In the genomic region with DNA sequence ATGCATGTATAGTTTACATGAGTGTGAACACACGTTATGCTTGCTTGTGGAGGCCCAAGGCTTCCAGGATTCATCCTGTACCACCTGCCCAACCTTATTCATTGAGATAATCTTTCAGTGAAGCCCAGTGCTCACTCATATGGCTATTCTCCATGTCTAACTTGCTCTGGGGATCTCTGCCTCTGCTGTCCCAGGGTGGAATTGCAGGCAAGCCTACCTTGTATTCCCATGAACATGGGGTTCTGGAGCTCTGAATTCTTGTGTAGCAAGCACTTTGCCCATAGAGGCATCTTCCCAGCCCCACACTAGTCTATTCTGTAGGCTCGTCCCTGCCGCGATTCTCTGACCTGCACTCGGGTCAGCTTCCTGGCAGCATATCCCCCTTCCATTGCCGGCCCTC, we compare ENCODE assay signal across 15 mouse cellular contexts. TPM values are rescaled to one million over a fixed set of nuclear protein-coding genes. Genes with fewer than 3 reads are reported as not detected.
DNase-seq lines count a peak whose midpoint lies in the region; ATAC-seq and TF ChIP-seq lines count a peak whose summit lies in the region.
"Had no signal": no experiment of that assay in that cellular context is flagged by ENCODE, and none has a peak within 500 bp of the region (broad histone marks: within the 10 kb centered on the region; RNA-seq: fewer than 3 reads in every experiment).

No protein-coding gene starts in this region.

- no peak overlapping the region for H3K9ac ChIP-seq in lung, embryonic 14.5 days
- H3K9ac ChIP-seq: forebrain, embryonic 13.5 days had no signal

- TF ChIP-seq POLR2A in kidney, adult 2 months (IDR thresholded peaks at IDR 0.05; ENCODE audit: low read depth, low read length): no peak

- WGBS in kidney, adult 2 months: 43% methylated on average over 6 of the region's 6 CpGs
- WGBS in lung, embryonic 14.5 days: 42% methylated on average over 6 of the region's 6 CpGs
- 58% methylated on average over 6 of the region's 6 CpGs for WGBS in embryonic facial prominence, embryonic 10.5 days

- ATAC-seq in lung, embryonic 14.5 days (ENCODE audit: insufficient read depth): no peak
- ATAC-seq in megakaryocyte progenitor cell, adult 5-6 weeks (replicated peaks; ENCODE audit: poor library complexity): no peak
- ATAC-seq: forebrain, embryonic 13.5 days; Patski had no signal

- no peaks in the 10 kb centered on the region for H3K4me1 ChIP-seq in kidney, adult 2 months (ENCODE audit: control insufficient read depth, insufficient read depth, low read length)
- no peaks in the 10 kb centered on the region for H3K4me1 ChIP-seq in lung, embryonic 14.5 days (ENCODE audit: insufficient read depth)
- H3K4me1 ChIP-seq in embryonic facial prominence, embryonic 10.5 days: peaks cover 16% of the 10 kb centered on the region
- H3K4me1 ChIP-seq: forebrain, embryonic 13.5 days had no signal

- H3K27ac ChIP-seq in kidney, adult 2 months (ENCODE audit: insufficient read depth, low read depth, low read length): no peak overlapping the region
- no peak overlapping the region for H3K27ac ChIP-seq in lung, embryonic 14.5 days (ENCODE audit: low read depth)
- H3K27ac ChIP-seq in embryonic facial prominence, embryonic 10.5 days (replicated peaks): no peak overlapping the region
- H3K27ac ChIP-seq: forebrain, embryonic 13.5 days; macrophage had no signal

- no peak overlapping the region for H3K4me2 ChIP-seq in lung, embryonic 14.5 days
- H3K4me2 ChIP-seq: forebrain, embryonic 13.5 days had no signal

- no peaks in the 10 kb centered on the region for H3K27me3 ChIP-seq in kidney, adult 2 months (replicated peaks; ENCODE audit: control insufficient read depth, insufficient read depth, low read length)
- H3K27me3 ChIP-seq in lung, embryonic 14.5 days (ENCODE audit: insufficient read depth, low read length): no peaks in the 10 kb centered on the region
- peaks cover 30% of the 10 kb centered on the region for H3K27me3 ChIP-seq in embryonic facial prominence, embryonic 10.5 days (replicated peaks; ENCODE audit: low read depth, poor library complexity, severe bottlenecking)
- H3K27me3 ChIP-seq: forebrain, embryonic 13.5 days had no signal

- DNase-seq in cerebellum, postnatal 14 days: peak; percentile 51 to 62
- no peak for DNase-seq in cerebellum, adult 11 months
- DNase-seq in kidney, adult 2 months: peak; percentile 7
- DNase-seq in kidney, adult 11 months: no peak
- DNase-seq in lung, embryonic 14.5 days: peak; percentile 47
- DNase-seq in lung, postnatal 14 days: no peak
- peak; percentile 27 for DNase-seq in embryonic facial prominence, embryonic 10.5 days (ENCODE audit: low spot score)
- DNase-seq: heart, adult 18-20 months had no signal

- H3K4me3 ChIP-seq in kidney, adult 2 months (ENCODE audit: insufficient read depth, low read depth, low read length): no peak overlapping the region
- H3K4me3 ChIP-seq in lung, embryonic 14.5 days (ENCODE audit: low read depth, low read length): no peak overlapping the region
- H3K4me3 ChIP-seq in embryonic facial prominence, embryonic 10.5 days: no peak overlapping the region
- H3K4me3 ChIP-seq: forebrain, embryonic 13.5 days had no signal

- TF ChIP-seq CTCF in kidney, adult 2 months (conservative IDR thresholded peaks at IDR 0.05; ENCODE audit: insufficient read depth, insufficient read length, low read depth, low read length): peak; percentile 49
- peak; percentile 67 for TF ChIP-seq CTCF in lung, embryonic 14.5 days (IDR thresholded peaks at IDR 0.05; ENCODE audit: low read depth)

- H3K36me3 ChIP-seq in kidney, adult 2 months (ENCODE audit: control insufficient read depth, insufficient read depth, low read length): no peaks in the 10 kb centered on the region
- H3K36me3 ChIP-seq in lung, embryonic 14.5 days (ENCODE audit: insufficient read depth): no peaks in the 10 kb centered on the region
- H3K36me3 ChIP-seq in embryonic facial prominence, embryonic 10.5 days (replicated peaks): no peaks in the 10 kb centered on the region

- no peaks in the 10 kb centered on the region for H3K9me3 ChIP-seq in lung, embryonic 14.5 days (ENCODE audit: low read depth, low read length)
- H3K9me3 ChIP-seq in embryonic facial prominence, embryonic 10.5 days: no peaks in the 10 kb centered on the region
- H3K9me3 ChIP-seq: forebrain, embryonic 13.5 days had no signal

RNA-seq across cellular contexts. Expression of gene Otof, which starts 5.7 kb away (rescaled TPM):
- 0.05 TPM in 1 of 2 replicates, not detected in the other for polyA plus RNA-seq in kidney, adult 2 months (2012; rRNA removed)
- 1.4 and 1.7 TPM in 2 replicates for polyA plus RNA-seq in lung, embryonic 14.5 days (2014; fragmentation: Nextera tagmentation; extraction: Ambion mirVana)
- 0.05 TPM in 1 of 2 replicates, not detected in the other for polyA plus RNA-seq in embryonic facial prominence, embryonic 10.5 days (2016; fragmentation: Nextera tagmentation; extraction: Ambion mirVana)
- total RNA-seq in megakaryocyte progenitor cell, adult 5-6 weeks (2015): not detected in 2 replicates
- 0.08 TPM in 1 of 2 replicates, not detected in the other for total RNA-seq in megakaryocyte progenitor cell, adult 5-6 weeks (2017)
- total RNA-seq: common myeloid progenitor, adult 5-6 weeks; heart, adult 18-20 months had no signal
- polyA plus RNA-seq: C2C12, macrophage, Patski had no signal

RNA-seq across cellular contexts. Expression of gene 1700001C02Rik, which starts 9.8 kb away (rescaled TPM):
- 0.19 TPM in 1 of 2 replicates, not detected in the other for polyA plus RNA-seq in kidney, adult 2 months (2012; rRNA removed)
- not detected in 2 replicates for polyA plus RNA-seq in lung, embryonic 14.5 days (2014; fragmentation: Nextera tagmentation; extraction: Ambion mirVana)
- not detected in 2 replicates for polyA plus RNA-seq in embryonic facial prominence, embryonic 10.5 days (2016; fragmentation: Nextera tagmentation; extraction: Ambion mirVana)
- total RNA-seq in megakaryocyte progenitor cell, adult 5-6 weeks (2015): not detected in 2 replicates
- total RNA-seq in megakaryocyte progenitor cell, adult 5-6 weeks (2017): not detected in 2 replicates
- total RNA-seq: common myeloid progenitor, adult 5-6 weeks; heart, adult 18-20 months; left cerebral cortex, postnatal 25 days had no signal
- polyA plus RNA-seq: C2C12, macrophage, Patski had no signal

Comparison
In these comparisons a context has a peak if more than half of its experiments do, and no peak if none do; other contexts are left out.
1. DNase-seq: peak in cerebellum, postnatal 14 days (2 of 2), kidney, adult 2 months (single experiment), lung, embryonic 14.5 days (single experiment) and embryonic facial prominence, embryonic 10.5 days (single experiment); none in cerebellum, adult 11 months (single experiment), kidney, adult 11 months (single experiment) and lung, postnatal 14 days (single experiment).